Mouse (Mus musculus): ENCODE measurements around the gene Zbtb48. TPM values are rescaled to one million over a fixed set of nuclear protein-coding genes. Genes with fewer than 3 reads are reported as not detected.

The Zbtb48 gene
- 10.0 and 11.6 TPM in 2 replicates for polyA plus RNA-seq (2015; fragmentation: Nextera tagmentation; extraction: Ambion mirVana)

GRCm38 (mm10) chr4:152027524-152027923, at the start of gene Zbtb48:
Zbtb48 (minus strand) TSS chr4:152027671.
- peaks cover 12% of the 10 kb centered on the region for H3K27me3 ChIP-seq (replicated peaks)
- H3K36me3 ChIP-seq: peaks cover 36% of the 10 kb centered on the region
- peak within 1 kb of the TSS; percentile 90 for H3K9ac ChIP-seq
- peak within 1 kb of the TSS; percentile 88 for H3K4me3 ChIP-seq
- H3K27ac ChIP-seq (replicated peaks): peak within 1 kb of the TSS; percentile 78
- WGBS: under 1% methylated on average over 35 of the region's 35 CpGs
- H3K4me2 ChIP-seq: peak within 1 kb of the TSS; percentile 99
- H3K4me1 ChIP-seq: peaks cover 45% of the 10 kb centered on the region
- peak; percentile 93 for ATAC-seq (ENCODE audit: extremely low read depth, insufficient number of reproducible peaks, low FRiP score, low TSS enrichment)
- no peaks in the 10 kb centered on the region for H3K9me3 ChIP-seq

GRCm38 (mm10) chr4:152077191-152077590, 49.7 kb upstream of the Zbtb48 start:
- H3K27ac ChIP-seq (replicated peaks): no peak overlapping the region
- peaks cover 7% of the 10 kb centered on the region for H3K4me1 ChIP-seq
- H3K9me3 ChIP-seq: no peaks in the 10 kb centered on the region
- ATAC-seq (ENCODE audit: extremely low read depth, insufficient number of reproducible peaks, low FRiP score, low TSS enrichment): no peak
- H3K4me2 ChIP-seq: no peak overlapping the region
- H3K4me3 ChIP-seq: no peak overlapping the region
- no peak overlapping the region for H3K9ac ChIP-seq
- no peaks in the 10 kb centered on the region for H3K27me3 ChIP-seq (replicated peaks)
- 80% methylated on average over 9 of the region's 9 CpGs for WGBS
- no peaks in the 10 kb centered on the region for H3K36me3 ChIP-seq

GRCm38 (mm10) chr4:152074548-152074947, 47.1 kb upstream of the Zbtb48 start:
- Histone ChIP-seq H3K9ac (no peak overlapping the region), H3K27ac (replicated peaks) (no peak overlapping the region), H3K4me2 (no peak overlapping the region), H3K4me3 (no peak overlapping the region), H3K9me3 (no peaks in the 10 kb centered on the region), H3K36me3 (no peaks in the 10 kb centered on the region), H3K27me3 (replicated peaks) (no peaks in the 10 kb centered on the region), H3K4me1 (peaks cover 15% of the 10 kb centered on the region)
- ATAC-seq (ENCODE audit: extremely low read depth, insufficient number of reproducible peaks, low FRiP score, low TSS enrichment): no peak
- 75% methylated on average over 9 of the region's 9 CpGs for WGBS

GRCm38 (mm10) chr4:152073715-152074114, 46.2 kb upstream of the Zbtb48 start:
- ATAC-seq (ENCODE audit: extremely low read depth, insufficient number of reproducible peaks, low FRiP score, low TSS enrichment): no peak
- peaks cover 15% of the 10 kb centered on the region for H3K4me1 ChIP-seq
- H3K36me3 ChIP-seq: no peaks in the 10 kb centered on the region
- H3K27me3 ChIP-seq (replicated peaks): no peaks in the 10 kb centered on the region
- H3K9me3 ChIP-seq: no peaks in the 10 kb centered on the region
- H3K27ac ChIP-seq (replicated peaks): 0 out of 2 replicates have a peak overlapping the region, but pooled peaks have one; percentile 5
- H3K9ac ChIP-seq: no peak overlapping the region
- 77% methylated on average over 6 of the region's 6 CpGs for WGBS
- no peak overlapping the region for H3K4me2 ChIP-seq
- no peak overlapping the region for H3K4me3 ChIP-seq

- Histone ChIP-seq H3K4me1 (peaks cover 15% of the 10 kb centered on the region), H3K9me3 (no peaks in the 10 kb centered on the region), H3K27ac (replicated peaks) (no peak overlapping the region), H3K27me3 (replicated peaks) (no peaks in the 10 kb centered on the region), H3K36me3 (no peaks in the 10 kb centered on the region), H3K9ac (peak overlapping the region; percentile 28; the same call in 1 of the 2 replicates), H3K4me3 (no peak overlapping the region), H3K4me2 (no peak overlapping the region)
- no peak for ATAC-seq (ENCODE audit: extremely low read depth, insufficient number of reproducible peaks, low FRiP score, low TSS enrichment)
- 64% methylated on average over 10 of the region's 10 CpGs for WGBS
These were observed 45.2 kb upstream of the Zbtb48 start for GRCm38 (mm10) chr4:152072655-152073054.

GRCm38 (mm10) chr4:152072121-152072601, 44.7 kb upstream of the Zbtb48 start, which contains the start of gene Plekhg5:
Plekhg5 (plus strand) TSS chr4:152072498.
- Histone ChIP-seq H3K4me3 (no peak within 1 kb of the TSS), H3K36me3 (no peaks in the 10 kb centered on the region), H3K27ac (replicated peaks) (0 out of 2 replicates have a peak within 1 kb of the TSS, but pooled peaks have one; percentile 5), H3K27me3 (replicated peaks) (no peaks in the 10 kb centered on the region), H3K9ac (peak within 1 kb of the TSS; percentile 28; the same call in 1 of the 2 replicates), H3K9me3 (no peaks in the 10 kb centered on the region), H3K4me1 (peaks cover 15% of the 10 kb centered on the region), H3K4me2 (no peak within 1 kb of the TSS)
- WGBS: 58% methylated on average over 10 of the region's 10 CpGs
- no peak for ATAC-seq (ENCODE audit: extremely low read depth, insufficient number of reproducible peaks, low FRiP score, low TSS enrichment)

GRCm38 (mm10) chr4:152070494-152071396, 43.3 kb upstream of the Zbtb48 start:
- 69% methylated on average over 11 of the region's 11 CpGs for whole genome bisulfite sequencing
- no peak for ATAC-seq (ENCODE audit: extremely low read depth, insufficient number of reproducible peaks, low FRiP score, low TSS enrichment)
- H3K27ac ChIP-seq (replicated peaks): no peak overlapping the region

GRCm38 (mm10) chr4:152069245-152069644, 41.8 kb upstream of the Zbtb48 start:
- H3K4me2 ChIP-seq: no peak overlapping the region

More at GRCm38 (mm10) chr4:152070494-152071396, 43.3 kb upstream of the Zbtb48 start:
- Histone ChIP-seq H3K9ac (no peak overlapping the region), H3K4me2 (no peak overlapping the region), H3K9me3 (no peaks in the 10 kb centered on the region), H3K36me3 (no peaks in the 10 kb centered on the region), H3K27me3 (replicated peaks) (no peaks in the 10 kb centered on the region), H3K4me3 (no peak overlapping the region), H3K4me1 (peaks cover 15% of the 10 kb centered on the region)

GRCm38 (mm10) chr4:152068166-152068724, 40.8 kb upstream of the Zbtb48 start:
- ATAC-seq (ENCODE audit: extremely low read depth, insufficient number of reproducible peaks, low FRiP score, low TSS enrichment): no peak
- Histone ChIP-seq H3K4me1 (peaks cover 15% of the 10 kb centered on the region), H3K4me2 (no peak overlapping the region), H3K9ac (no peak overlapping the region), H3K27ac (replicated peaks) (no peak overlapping the region), H3K9me3 (no peaks in the 10 kb centered on the region), H3K4me3 (no peak overlapping the region), H3K27me3 (replicated peaks) (no peaks in the 10 kb centered on the region), H3K36me3 (no peaks in the 10 kb centered on the region)
- WGBS: 78% methylated on average over 6 of the region's 6 CpGs

More at GRCm38 (mm10) chr4:152069245-152069644, 41.8 kb upstream of the Zbtb48 start:
- ATAC-seq (ENCODE audit: extremely low read depth, insufficient number of reproducible peaks, low FRiP score, low TSS enrichment): no peak
- no peaks in the 10 kb centered on the region for H3K27me3 ChIP-seq (replicated peaks)
- WGBS: 77% methylated on average over 3 of the region's 3 CpGs
- no peaks in the 10 kb centered on the region for H3K36me3 ChIP-seq
- no peak overlapping the region for H3K4me3 ChIP-seq
- peaks cover 15% of the 10 kb centered on the region for H3K4me1 ChIP-seq
- H3K9ac ChIP-seq: no peak overlapping the region
- H3K9me3 ChIP-seq: no peaks in the 10 kb centered on the region
- no peak overlapping the region for H3K27ac ChIP-seq (replicated peaks)

GRCm38 (mm10) chr4:152067280-152067679, 39.8 kb upstream of the Zbtb48 start:
- H3K9me3 ChIP-seq: no peaks in the 10 kb centered on the region
- H3K4me2 ChIP-seq: no peak overlapping the region
- no peak for ATAC-seq (ENCODE audit: extremely low read depth, insufficient number of reproducible peaks, low FRiP score, low TSS enrichment)

GRCm38 (mm10) chr4:152062390-152063110, 35.1 kb upstream of the Zbtb48 start:
- no peak for ATAC-seq (ENCODE audit: extremely low read depth, insufficient number of reproducible peaks, low FRiP score, low TSS enrichment)
- Histone ChIP-seq H3K9ac (no peak overlapping the region), H3K4me3 (no peak overlapping the region), H3K9me3 (no peaks in the 10 kb centered on the region), H3K27ac (replicated peaks) (no peak overlapping the region), H3K4me2 (no peak overlapping the region), H3K4me1 (peaks cover 8% of the 10 kb centered on the region), H3K36me3 (peaks cover 44% of the 10 kb centered on the region), H3K27me3 (replicated peaks) (no peaks in the 10 kb centered on the region)
- WGBS: 75% methylated on average over 9 of the region's 9 CpGs

More at GRCm38 (mm10) chr4:152067280-152067679, 39.8 kb upstream of the Zbtb48 start:
- H3K4me3 ChIP-seq: no peak overlapping the region
- H3K4me1 ChIP-seq: peaks cover 12% of the 10 kb centered on the region
- no peak overlapping the region for H3K27ac ChIP-seq (replicated peaks)
- no peaks in the 10 kb centered on the region for H3K27me3 ChIP-seq (replicated peaks)
- H3K36me3 ChIP-seq: peaks cover 4% of the 10 kb centered on the region; the same call in 1 of the 2 replicates
- H3K9ac ChIP-seq: no peak overlapping the region

All from heart, embryonic 13.5 days (tissue).